Mouse (Mus musculus): ENCODE measurements around the gene Gm21976.

- TF ChIP-seq CTCF (IDR thresholded peaks at IDR 0.05; ENCODE audit: insufficient read depth, low read depth, low read length): no peak
- no peak for TF ChIP-seq POLR2A (IDR thresholded peaks at IDR 0.05; ENCODE audit: insufficient read depth, low read depth, low read length)
Observed at GRCm38 (mm10) chr13:98315124-98315523, 35.4 kb downstream of the Gm21976 start.
